Mouse (Mus musculus): ENCODE results near the gene Fryl. TPM values are rescaled to one million over a fixed set of nuclear protein-coding genes. Genes with fewer than 3 reads are reported as not detected.

Fryl gene
- total RNA-seq, 2 experiments from 2014 or later = 52.1 to 54.5 TPM

- DNase-seq (ENCODE audit: extremely low spot score in 1 of 2, low spot score in 2 of 2) = no peak
- intact Hi-C loops (cut with DNase I) = no loop called here
These were observed 53.9 kb downstream of the Fryl start for GRCm38 (mm10) chr5:73202498-73202897.

GRCm38 (mm10) chr5:73202077-73202476 is 54.3 kb downstream of the Fryl start:
- intact Hi-C loops (cut with DNase I) = no loop called here
- no peak for DNase-seq (ENCODE audit: extremely low spot score in 1 of 2, low spot score in 2 of 2)

- no peak for DNase-seq (ENCODE audit: extremely low spot score in 1 of 2, low spot score in 2 of 2)
- intact Hi-C loops (cut with DNase I) = no loop called here
These were observed 55.7 kb downstream of the Fryl start for GRCm38 (mm10) chr5:73200387-73201384.

- intact Hi-C loops (cut with DNase I) = no loop called here
- DNase-seq (ENCODE audit: extremely low spot score in 1 of 2, low spot score in 2 of 2) = no peak
These were observed 56.8 kb downstream of the Fryl start for GRCm38 (mm10) chr5:73199586-73199985.

- intact Hi-C loops (cut with DNase I) = no loop called here
- DNase-seq (ENCODE audit: extremely low spot score in 1 of 2, low spot score in 2 of 2) = no peak
These were observed 57.7 kb downstream of the Fryl start for GRCm38 (mm10) chr5:73198690-73199089.

GRCm38 (mm10) chr5:73197796-73198195 is 58.6 kb downstream of the Fryl start:
- no peak for DNase-seq (ENCODE audit: extremely low spot score in 1 of 2, low spot score in 2 of 2)
- intact Hi-C loops (cut with DNase I) = no loop called here

GRCm38 (mm10) chr5:73194740-73195139 is 61.7 kb downstream of the Fryl start:
- intact Hi-C loops (cut with DNase I) = no loop called here
- no peak for DNase-seq (ENCODE audit: extremely low spot score in 1 of 2, low spot score in 2 of 2)

- no peak for DNase-seq (ENCODE audit: extremely low spot score in 1 of 2, low spot score in 2 of 2)
- intact Hi-C loops (cut with DNase I) = no loop called here
These were observed 62.3 kb downstream of the Fryl start for GRCm38 (mm10) chr5:73194083-73194570.

GRCm38 (mm10) chr5:73193627-73194026 is 62.8 kb downstream of the Fryl start:
- intact Hi-C loops (cut with DNase I) = no loop called here
- no peak for DNase-seq (ENCODE audit: extremely low spot score in 1 of 2, low spot score in 2 of 2)

- no peak for DNase-seq (ENCODE audit: extremely low spot score in 1 of 2, low spot score in 2 of 2)
- intact Hi-C loops (cut with DNase I) = no loop called here
These were observed 63.4 kb downstream of the Fryl start for GRCm38 (mm10) chr5:73192870-73193576.

- intact Hi-C loops (cut with DNase I) = no loop called here
These were observed 64.7 kb downstream of the Fryl start for GRCm38 (mm10) chr5:73191765-73192164.

GRCm38 (mm10) chr5:73190164-73190563 is 66.3 kb downstream of the Fryl start:
- intact Hi-C loops (cut with DNase I) = no loop called here

More at GRCm38 (mm10) chr5:73191765-73192164, 64.7 kb downstream of the Fryl start:
- DNase-seq (ENCODE audit: extremely low spot score in 1 of 2, low spot score in 2 of 2) = no peak

GRCm38 (mm10) chr5:73189443-73190160 is 66.8 kb downstream of the Fryl start:
- intact Hi-C loops (cut with DNase I) = no loop called here
- no peak for DNase-seq (ENCODE audit: extremely low spot score in 1 of 2, low spot score in 2 of 2)

More at GRCm38 (mm10) chr5:73190164-73190563, 66.3 kb downstream of the Fryl start:
- no peak for DNase-seq (ENCODE audit: extremely low spot score in 1 of 2, low spot score in 2 of 2)

GRCm38 (mm10) chr5:73188576-73188975 is 67.8 kb downstream of the Fryl start:
- intact Hi-C loops (cut with DNase I) = no loop called here
- DNase-seq (ENCODE audit: extremely low spot score in 1 of 2, low spot score in 2 of 2) = no peak

GRCm38 (mm10) chr5:73188164-73188563 is 68.3 kb downstream of the Fryl start:
- intact Hi-C loops (cut with DNase I) = no loop called here
- DNase-seq (ENCODE audit: extremely low spot score in 1 of 2, low spot score in 2 of 2) = no peak

- intact Hi-C loops (cut with DNase I) = no loop called here
These were observed 69.5 kb downstream of the Fryl start for GRCm38 (mm10) chr5:73186912-73187311.

GRCm38 (mm10) chr5:73185424-73185823 is 71.0 kb downstream of the Fryl start:
- intact Hi-C loops (cut with DNase I) = no loop called here
- no peak for DNase-seq (ENCODE audit: extremely low spot score in 1 of 2, low spot score in 2 of 2)

More at GRCm38 (mm10) chr5:73186912-73187311, 69.5 kb downstream of the Fryl start:
- DNase-seq (ENCODE audit: extremely low spot score in 1 of 2, low spot score in 2 of 2) = no peak

GRCm38 (mm10) chr5:73182701-73183447 is 73.5 kb downstream of the Fryl start:
- DNase-seq (ENCODE audit: extremely low spot score in 1 of 2, low spot score in 2 of 2) = no peak
- intact Hi-C loops (cut with DNase I) = no loop called here
